Mouse (Mus musculus): ENCODE results near the gene Map3k5. TPM values are rescaled to one million over a fixed set of nuclear protein-coding genes. Genes with fewer than 3 reads are reported as not detected.
"Not testable (repeated sequence)": the region's sequence is repeated elsewhere in the genome, so short reads cannot be mapped to it uniquely, and the experiment has no call there.

The Map3k5 gene
- polyA plus RNA-seq, 1 experiment from 2014 or later: 1.4 TPM

GRCm38 (mm10) chr10:19911583-19911982 lies 22.7 kb upstream of the Map3k5 start:
- no peak for TF ChIP-seq EP300 (IDR thresholded peaks at IDR 0.05; ENCODE audit: low read depth)
- peak; percentile 60 for TF ChIP-seq CTCF (IDR thresholded peaks at IDR 0.05; ENCODE audit: low read depth)
- Histone ChIP-seq H3K9me3 (ENCODE audit: low read length) (no peaks in the 10 kb centered on the region), H3K9ac (replicated peaks) (no peak overlapping the region), H3K4me2 (ENCODE audit: low read depth, low read length) (no peak overlapping the region), H3K4me1 (ENCODE audit: insufficient read depth) (peaks cover 4% of the 10 kb centered on the region; the same call in 1 of the 2 replicates), H3K36me3 (replicated peaks; ENCODE audit: insufficient read depth, low read length) (no peaks in the 10 kb centered on the region), H3K27ac (ENCODE audit: low read depth) (no peak overlapping the region), H3K27me3 (ENCODE audit: insufficient read depth, low read length) (no peaks in the 10 kb centered on the region), H3K4me3 (ENCODE audit: low read depth, low read length) (no peak overlapping the region)
- WGBS (ENCODE audit: insufficient replicate concordance): 40% methylated on average over 1 of the region's 1 CpGs
- DNase-seq (no peak), ATAC-seq (no peak)

GRCm38 (mm10) chr10:19913806-19914205 lies 20.5 kb upstream of the Map3k5 start:
- TF ChIP-seq EP300 (IDR thresholded peaks at IDR 0.05; ENCODE audit: low read depth) (no peak), CTCF (IDR thresholded peaks at IDR 0.05; ENCODE audit: low read depth) (no peak)
- Histone ChIP-seq H3K36me3 (replicated peaks; ENCODE audit: insufficient read depth, low read length) (no peaks in the 10 kb centered on the region), H3K27me3 (ENCODE audit: insufficient read depth, low read length) (no peaks in the 10 kb centered on the region), H3K9ac (replicated peaks) (no peak overlapping the region), H3K4me1 (ENCODE audit: insufficient read depth) (no peaks in the 10 kb centered on the region), H3K4me2 (ENCODE audit: low read depth, low read length) (no peak overlapping the region), H3K27ac (ENCODE audit: low read depth) (no peak overlapping the region), H3K4me3 (ENCODE audit: low read depth, low read length) (no peak overlapping the region), H3K9me3 (ENCODE audit: low read length) (no peaks in the 10 kb centered on the region)
- ATAC-seq (no peak), DNase-seq (no peak)
- WGBS (ENCODE audit: insufficient replicate concordance): 40% methylated on average over 4 of the region's 4 CpGs

GRCm38 (mm10) chr10:19915301-19915700 lies 19.0 kb upstream of the Map3k5 start:
- Histone ChIP-seq H3K4me3 (ENCODE audit: low read depth, low read length) (no peak overlapping the region), H3K4me2 (ENCODE audit: low read depth, low read length) (no peak overlapping the region), H3K27me3 (ENCODE audit: insufficient read depth, low read length) (no peaks in the 10 kb centered on the region), H3K4me1 (ENCODE audit: insufficient read depth) (no peaks in the 10 kb centered on the region), H3K9me3 (ENCODE audit: low read length) (no peaks in the 10 kb centered on the region), H3K9ac (replicated peaks) (no peak overlapping the region), H3K36me3 (replicated peaks; ENCODE audit: insufficient read depth, low read length) (no peaks in the 10 kb centered on the region), H3K27ac (ENCODE audit: low read depth) (no peak overlapping the region)
- WGBS (ENCODE audit: insufficient replicate concordance): 31% methylated on average over 1 of the region's 1 CpGs
- ATAC-seq (peak; percentile 89), DNase-seq (peak; percentile 69)
- peak; percentile 72 for TF ChIP-seq CTCF (IDR thresholded peaks at IDR 0.05; ENCODE audit: low read depth)
- TF ChIP-seq EP300 (IDR thresholded peaks at IDR 0.05; ENCODE audit: low read depth): no peak

GRCm38 (mm10) chr10:19922410-19922809 lies 11.9 kb upstream of the Map3k5 start:
- Histone ChIP-seq H3K9ac (replicated peaks) (no peak overlapping the region), H3K4me3 (ENCODE audit: low read depth, low read length) (no peak overlapping the region), H3K27ac (ENCODE audit: low read depth) (no peak overlapping the region), H3K4me2 (ENCODE audit: low read depth, low read length) (no peak overlapping the region), H3K36me3 (replicated peaks; ENCODE audit: insufficient read depth, low read length) (no peaks in the 10 kb centered on the region), H3K27me3 (ENCODE audit: insufficient read depth, low read length) (no peaks in the 10 kb centered on the region), H3K9me3 (ENCODE audit: low read length) (no peaks in the 10 kb centered on the region), H3K4me1 (ENCODE audit: insufficient read depth) (no peaks in the 10 kb centered on the region)
- WGBS (ENCODE audit: insufficient replicate concordance): 60% methylated on average over 4 of the region's 4 CpGs
- DNase-seq (no peak), ATAC-seq (no peak)
- no peak for TF ChIP-seq EP300 (IDR thresholded peaks at IDR 0.05; ENCODE audit: low read depth)
- no peak for TF ChIP-seq CTCF (IDR thresholded peaks at IDR 0.05; ENCODE audit: low read depth)

- 79% methylated on average over 2 of the region's 2 CpGs for WGBS (ENCODE audit: insufficient replicate concordance)
- DNase-seq: no peak
Observed at GRCm38 (mm10) chr10:19924256-19924655, 10.0 kb upstream of the Map3k5 start.

GRCm38 (mm10) chr10:19926391-19926897 lies 7.8 kb upstream of the Map3k5 start:
- H3K36me3 ChIP-seq (replicated peaks; ENCODE audit: insufficient read depth, low read length); H3K4me2 ChIP-seq (ENCODE audit: low read depth, low read length); H3K4me3 ChIP-seq (ENCODE audit: low read depth, low read length); H3K9me3 ChIP-seq (ENCODE audit: low read length); H3K9ac ChIP-seq (replicated peaks); H3K27ac ChIP-seq (ENCODE audit: low read depth); ATAC-seq; DNase-seq; H3K4me1 ChIP-seq (ENCODE audit: insufficient read depth); H3K27me3 ChIP-seq (ENCODE audit: insufficient read depth, low read length): not testable (repeated sequence)
- WGBS (ENCODE audit: insufficient replicate concordance): 80% methylated on average over 4 of the region's 4 CpGs

More at GRCm38 (mm10) chr10:19924256-19924655, 10.0 kb upstream of the Map3k5 start:
- Histone ChIP-seq H3K4me2 (ENCODE audit: low read depth, low read length) (no peak overlapping the region), H3K27me3 (ENCODE audit: insufficient read depth, low read length) (no peaks in the 10 kb centered on the region), H3K9ac (replicated peaks) (no peak overlapping the region), H3K27ac (ENCODE audit: low read depth) (no peak overlapping the region), H3K4me1 (ENCODE audit: insufficient read depth) (no peaks in the 10 kb centered on the region), H3K4me3 (ENCODE audit: low read depth, low read length) (no peak overlapping the region), H3K36me3 (replicated peaks; ENCODE audit: insufficient read depth, low read length) (no peaks in the 10 kb centered on the region), H3K9me3 (ENCODE audit: low read length) (no peaks in the 10 kb centered on the region)
- no peak for TF ChIP-seq CTCF (IDR thresholded peaks at IDR 0.05; ENCODE audit: low read depth)
- TF ChIP-seq EP300 (IDR thresholded peaks at IDR 0.05; ENCODE audit: low read depth): no peak
- no peak for ATAC-seq

GRCm38 (mm10) chr10:19928205-19928604 lies 6.1 kb upstream of the Map3k5 start:
- H3K27ac ChIP-seq (ENCODE audit: low read depth): no peak overlapping the region
- no peak overlapping the region for H3K4me2 ChIP-seq (ENCODE audit: low read depth, low read length)
- TF ChIP-seq EP300 (IDR thresholded peaks at IDR 0.05; ENCODE audit: low read depth) (no peak), CTCF (IDR thresholded peaks at IDR 0.05; ENCODE audit: low read depth) (no peak)
- no peaks in the 10 kb centered on the region for H3K27me3 ChIP-seq (ENCODE audit: insufficient read depth, low read length)
- DNase-seq: no peak
- H3K4me3 ChIP-seq (ENCODE audit: low read depth, low read length): no peak overlapping the region
- H3K36me3 ChIP-seq (replicated peaks; ENCODE audit: insufficient read depth, low read length): no peaks in the 10 kb centered on the region
- 60% methylated on average over 1 of the region's 1 CpGs for WGBS (ENCODE audit: insufficient replicate concordance)
- no peaks in the 10 kb centered on the region for H3K4me1 ChIP-seq (ENCODE audit: insufficient read depth)
- H3K9ac ChIP-seq (replicated peaks): no peak overlapping the region
- no peak for ATAC-seq
- H3K9me3 ChIP-seq (ENCODE audit: low read length): no peaks in the 10 kb centered on the region
